Mouse (Mus musculus): ENCODE results near the gene Adam30.

GRCm38 (mm10) chr3:98157073-98157472, 3.4 kb upstream of the Adam30 start:
- TF ChIP-seq CTCF (IDR thresholded peaks at IDR 0.05; ENCODE audit: extremely low read depth, insufficient read depth, low read length) (no peak), POLR2A (IDR thresholded peaks at IDR 0.05; ENCODE audit: extremely low read depth, insufficient read depth, low read length) (no peak)
